Mouse (Mus musculus): ENCODE measurements around the gene Vac14.

Vac14 gene

GRCm38 (mm10) chr8:110718209-110718968 lies 100.0 kb downstream of the Vac14 start:
- DNase-seq (ENCODE audit: low spot score): no peak

- DNase-seq (ENCODE audit: low spot score): no peak
Observed at GRCm38 (mm10) chr8:110718969-110719670, 100.7 kb downstream of the Vac14 start.

GRCm38 (mm10) chr8:110719898-110720653 lies 101.7 kb downstream of the Vac14 start:
- no peak for DNase-seq (ENCODE audit: low spot score)

- DNase-seq (ENCODE audit: low spot score): peak; percentile 60
Observed at GRCm38 (mm10) chr8:110720685-110721598, 102.6 kb downstream of the Vac14 start, which contains the start of gene Mtss1l. Gene Mtss1l (plus strand): TSS chr8:110721476.

GRCm38 (mm10) chr8:110721606-110722413 lies 103.4 kb downstream of the Vac14 start:
- no peak for DNase-seq (ENCODE audit: low spot score)

GRCm38 (mm10) chr8:110722414-110723011 lies 104.1 kb downstream of the Vac14 start:
- DNase-seq (ENCODE audit: low spot score): no peak

GRCm38 (mm10) chr8:110724493-110724892 lies 106.1 kb downstream of the Vac14 start:
- DNase-seq (ENCODE audit: low spot score): no peak

GRCm38 (mm10) chr8:110725084-110725838 lies 106.9 kb downstream of the Vac14 start:
- DNase-seq (ENCODE audit: low spot score): no peak

- no peak for DNase-seq (ENCODE audit: low spot score)
Observed at GRCm38 (mm10) chr8:110726893-110727292, 108.5 kb downstream of the Vac14 start.

GRCm38 (mm10) chr8:110731346-110731859 lies 113.0 kb downstream of the Vac14 start:
- no peak for DNase-seq (ENCODE audit: low spot score)

- no peak for DNase-seq (ENCODE audit: low spot score)
Observed at GRCm38 (mm10) chr8:110733036-110733435, 114.7 kb downstream of the Vac14 start.

- no peak for DNase-seq (ENCODE audit: low spot score)
Observed at GRCm38 (mm10) chr8:110738591-110739195, 120.3 kb downstream of the Vac14 start.

- DNase-seq (ENCODE audit: low spot score): no peak
Observed at GRCm38 (mm10) chr8:110740629-110741175, 122.3 kb downstream of the Vac14 start.

- DNase-seq (ENCODE audit: low spot score): no peak
Observed at GRCm38 (mm10) chr8:110741816-110742451, 123.5 kb downstream of the Vac14 start.

GRCm38 (mm10) chr8:110742452-110742818 lies 124.0 kb downstream of the Vac14 start:
- DNase-seq (ENCODE audit: low spot score): no peak

GRCm38 (mm10) chr8:110745162-110745561 lies 126.8 kb downstream of the Vac14 start:
- DNase-seq (ENCODE audit: low spot score): no peak

GRCm38 (mm10) chr8:110746661-110747060 lies 128.3 kb downstream of the Vac14 start:
- DNase-seq (ENCODE audit: low spot score): no peak

All from ovary, postnatal 10 days (tissue).